Mouse (Mus musculus) liver, postnatal 0 days (tissue): Measurements from ENCODE around the gene Pex7. TPM values are rescaled to one million over a fixed set of nuclear protein-coding genes. Genes with fewer than 3 reads are reported as not detected.

ENCODE experiments used
- ATAC-seq: fragments of 200-750 bp; cut with Nextera tagmentation; 2 replicates; pipeline ENCODE4 v1.8.0; 2017; ENCODE audit warnings: mild to moderate bottlenecking, moderate library complexity
- DNase-seq: peaks from one replicate; pipeline ENCODE4 v3.0.0-alpha.2; 2016
- H3K27ac ChIP-seq: fragments of 300-500 bp; sonication (generic); 2 replicates; pipeline ENCODE4 v1.5.1; 2014; ENCODE audit warnings: antibody characterized with exemption, moderate library complexity, mild to moderate bottlenecking, low read depth
- H3K27me3 ChIP-seq: fragments of 300-500 bp; sonication (generic); 2 replicates; pipeline ENCODE4 v1.6.1; 2014; ENCODE audit warnings: low read length, control low read depth, mixed read lengths; ENCODE audit not compliant: insufficient read depth
- H3K36me3 ChIP-seq: fragments of 300-500 bp; sonication (generic); replicated peaks from 2 replicates; pipeline ENCODE4 v1.6.1; 2014; ENCODE audit warnings: mild to moderate bottlenecking, control low read depth, low read length, moderate library complexity, mixed read lengths; ENCODE audit not compliant: insufficient read depth
- H3K4me1 ChIP-seq: fragments of 300-500 bp; sonication (generic); 2 replicates; pipeline ENCODE4 v1.6.1; 2014; ENCODE audit warnings: antibody characterized with exemption, mild to moderate bottlenecking, control low read depth; ENCODE audit not compliant: insufficient read depth
- H3K4me2 ChIP-seq: fragments of 300-500 bp; sonication (generic); 2 replicates; pipeline ENCODE4 v1.6.1; 2014; ENCODE audit warnings: low read depth, mild to moderate bottlenecking, low read length, moderate library complexity, mixed read lengths
- H3K4me3 ChIP-seq: fragments of 300-500 bp; sonication (generic); 2 replicates; pipeline ENCODE4 v1.5.1; 2014; ENCODE audit warnings: low read depth, low read length
- H3K9ac ChIP-seq: fragments of 300-500 bp; sonication (generic); replicated peaks from 2 replicates; pipeline ENCODE4 v1.6.1; 2014; ENCODE audit warnings: mild to moderate bottlenecking, moderate library complexity
- H3K9me3 ChIP-seq: fragments of 300-500 bp; sonication (generic); 2 replicates; pipeline ENCODE4 v1.6.1; 2016; ENCODE audit warnings: mild to moderate bottlenecking, control low read depth, low read length, mixed read lengths
- CTCF ChIP-seq: sonication (generic); IDR thresholded peaks from 2 replicates; pipeline ENCODE4 v1.5.1; 2016; ENCODE audit warnings: antibody characterized with exemption, low read depth
- EP300 ChIP-seq: IDR thresholded peaks from 2 replicates; pipeline ENCODE4 v1.6.1; 2016; ENCODE audit warnings: antibody characterized with exemption, low read depth, mild to moderate bottlenecking
- WGBS: fragments of 180-500 bp; shearing (Covaris S2); extraction: QIAGEN DNeasy Blood & Tissue Kit; methylation state at CpG from one replicate; pipeline ENCODE4 v1.1.7; 2014; ENCODE audit not compliant: insufficient replicate concordance; 5-methylcytosine and 5-hydroxymethylcytosine counted together
- polyA plus RNA-seq: library from polyadenylated mRNA; unstranded; fragments of >200 nt; fragmentation: Nextera tagmentation; extraction: Ambion mirVana; gene quantifications from 2 replicates; pipeline ENCODE4 v1.2.1, GENCODE M21; 2015

The Pex7 gene
- polyA plus RNA-seq, 1 experiment from 2014 or later, result 51.4 TPM

DNA sequence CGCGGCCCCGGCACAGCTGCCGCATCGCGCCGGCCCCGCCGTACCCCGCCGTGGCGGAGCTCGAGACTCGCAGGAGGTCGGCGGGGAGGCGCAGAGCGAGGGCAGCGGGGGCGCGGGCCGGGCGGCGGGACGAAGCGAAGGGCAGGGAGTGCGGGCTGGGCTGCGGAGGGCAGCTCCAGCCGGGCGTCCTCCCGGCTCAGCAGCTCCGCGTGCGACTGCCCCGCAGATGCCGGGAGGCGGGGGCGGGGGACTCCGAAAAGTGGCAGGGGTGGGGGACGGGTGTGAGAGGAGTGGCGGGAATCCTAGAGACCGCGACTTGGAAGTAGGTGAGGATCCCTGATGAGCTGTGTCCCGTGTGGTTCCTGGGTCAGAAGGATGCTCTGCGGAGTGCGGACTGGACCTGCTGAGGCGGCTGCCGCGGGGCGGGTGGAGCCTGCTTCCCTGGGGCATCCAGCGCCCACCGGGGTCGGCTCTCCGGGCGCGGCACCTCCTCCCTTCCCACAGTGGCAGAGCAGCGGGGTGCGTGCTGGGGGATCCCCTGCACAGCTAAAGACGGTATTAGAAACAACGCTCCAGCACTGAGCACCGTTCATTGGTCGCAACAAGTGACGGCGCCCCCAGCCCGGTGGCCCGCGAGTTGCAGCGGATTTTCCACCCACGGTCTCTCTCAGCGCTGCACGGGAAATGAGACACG is 56.3 kb downstream of the Pex7 start, which contains the start of gene Slc35d3:
Slc35d3 (minus strand) TSS at position 462 of the 694 bp plus-strand sequence.
- peaks cover 49% of the 10 kb centered on the region for H3K27me3 ChIP-seq
- under 1% methylated on average over 56 of the region's 72 CpGs for WGBS
- peak within 1 kb of the TSS; percentile 51 for H3K4me3 ChIP-seq
- no peaks in the 10 kb centered on the region for H3K9me3 ChIP-seq
- ATAC-seq, result peak; percentile 23; the same call in 1 of the 2 replicates
- H3K4me2 ChIP-seq, result peak within 1 kb of the TSS; percentile 78
- TF ChIP-seq CTCF (no peak), EP300 (no peak)
- DNase-seq, result peak; percentile 21
- H3K36me3 ChIP-seq, result no peaks in the 10 kb centered on the region
- H3K9ac ChIP-seq, result no peak within 1 kb of the TSS
- H3K27ac ChIP-seq, result no peak within 1 kb of the TSS
- peaks cover 29% of the 10 kb centered on the region for H3K4me1 ChIP-seq

DNA sequence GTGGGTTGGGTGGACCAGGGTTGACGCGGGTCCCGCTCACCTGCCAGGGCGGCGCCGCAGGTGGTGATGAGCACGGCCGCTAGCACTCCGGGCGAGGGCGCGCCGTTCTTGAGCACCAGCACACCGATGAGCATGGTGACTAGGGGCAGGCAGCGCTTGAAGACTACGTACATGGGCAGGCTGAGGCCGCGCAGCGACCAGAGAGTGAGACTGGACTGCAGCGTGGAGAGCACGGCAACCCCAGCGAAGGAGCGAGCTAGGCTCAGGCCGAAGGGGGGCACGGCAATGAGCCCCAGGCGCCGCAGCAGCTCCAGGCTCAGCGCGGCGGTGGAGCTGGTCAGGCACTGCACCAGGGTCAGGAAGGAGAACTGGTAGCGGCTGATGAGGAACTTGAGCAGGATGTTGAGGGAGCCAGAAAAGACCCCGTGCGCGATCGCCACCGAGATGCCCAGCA is 56.9 kb downstream of the Pex7 start:
- H3K9me3 ChIP-seq, result no peaks in the 10 kb centered on the region
- DNase-seq (peak; percentile 31), ATAC-seq (peak; percentile 19; the same call in 1 of the 2 replicates)
- H3K9ac ChIP-seq, result no peak overlapping the region
- H3K4me2 ChIP-seq, result peak overlapping the region; percentile 78
- WGBS, result under 1% methylated on average over 36 of the region's 36 CpGs
- H3K4me1 ChIP-seq, result peaks cover 29% of the 10 kb centered on the region
- H3K36me3 ChIP-seq, result no peaks in the 10 kb centered on the region
- peak overlapping the region; percentile 51 for H3K4me3 ChIP-seq
- TF ChIP-seq CTCF (no peak), EP300 (no peak)
- H3K27ac ChIP-seq, result no peak overlapping the region
- H3K27me3 ChIP-seq, result peaks cover 49% of the 10 kb centered on the region

GRCm38 (mm10) chr10:19849771-19850365 is 57.6 kb downstream of the Pex7 start:
- no peak overlapping the region for H3K9ac ChIP-seq
- no peaks in the 10 kb centered on the region for H3K9me3 ChIP-seq
- H3K27ac ChIP-seq, result no peak overlapping the region
- no peaks in the 10 kb centered on the region for H3K36me3 ChIP-seq
- DNase-seq, result peak; percentile 29
- peaks cover 29% of the 10 kb centered on the region for H3K4me1 ChIP-seq
- under 1% methylated on average over 30 of the region's 32 CpGs for WGBS
- peak overlapping the region; percentile 78 for H3K4me2 ChIP-seq
- TF ChIP-seq CTCF (no peak), EP300 (no peak)
- ATAC-seq, result peak; percentile 47; the same call in 1 of the 2 replicates
- H3K4me3 ChIP-seq, result peak overlapping the region; percentile 51
- H3K27me3 ChIP-seq, result peaks cover 49% of the 10 kb centered on the region

- no peaks in the 10 kb centered on the region for H3K9me3 ChIP-seq
- no peaks in the 10 kb centered on the region for H3K36me3 ChIP-seq
- H3K4me2 ChIP-seq, result peak overlapping the region; percentile 78
- H3K27ac ChIP-seq, result no peak overlapping the region
- WGBS, result 5% methylated on average over 44 of the region's 44 CpGs
- H3K4me3 ChIP-seq, result peak overlapping the region; percentile 51
- H3K27me3 ChIP-seq, result peaks cover 49% of the 10 kb centered on the region
- no peak for ATAC-seq
- TF ChIP-seq EP300, result no peak
- no peak for TF ChIP-seq CTCF
- no peak overlapping the region for H3K9ac ChIP-seq
- DNase-seq, result no peak
- H3K4me1 ChIP-seq, result peaks cover 29% of the 10 kb centered on the region
Observed at GRCm38 (mm10) chr10:19848928-19849770, 58.3 kb downstream of the Pex7 start.

DNA sequence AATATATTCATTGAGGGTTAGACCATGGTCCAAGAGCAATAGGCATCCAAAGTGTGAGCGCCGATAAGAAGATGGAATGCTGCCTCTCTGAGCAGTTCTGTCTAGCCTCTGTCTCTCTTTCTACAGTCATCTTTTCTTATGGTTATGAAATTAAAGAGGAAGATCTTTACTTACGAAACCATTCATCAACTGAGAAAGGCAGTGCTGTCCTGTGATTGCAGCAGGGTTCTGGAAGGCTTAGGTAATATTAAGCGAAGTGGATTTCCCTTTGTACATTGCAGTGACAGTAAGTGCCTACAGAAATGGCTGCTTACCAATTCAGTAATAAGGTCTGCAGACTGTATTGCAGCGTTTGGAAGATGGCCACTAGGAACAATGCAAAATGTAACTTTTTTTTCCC is 67.7 kb downstream of the Pex7 start:
- H3K9me3 ChIP-seq, result no peaks in the 10 kb centered on the region
- no peak overlapping the region for H3K4me3 ChIP-seq
- ATAC-seq, result no peak
- WGBS, result 79% methylated on average over 5 of the region's 5 CpGs
- H3K4me1 ChIP-seq, result no peaks in the 10 kb centered on the region
- H3K36me3 ChIP-seq, result no peaks in the 10 kb centered on the region
- no peak overlapping the region for H3K9ac ChIP-seq
- H3K27ac ChIP-seq, result no peak overlapping the region
- TF ChIP-seq CTCF (no peak), EP300 (no peak)
- no peak for DNase-seq
- no peak overlapping the region for H3K4me2 ChIP-seq
- no peaks in the 10 kb centered on the region for H3K27me3 ChIP-seq
